9 mouse cellular contexts compared by ENCODE assay signal in the genomic region with DNA sequence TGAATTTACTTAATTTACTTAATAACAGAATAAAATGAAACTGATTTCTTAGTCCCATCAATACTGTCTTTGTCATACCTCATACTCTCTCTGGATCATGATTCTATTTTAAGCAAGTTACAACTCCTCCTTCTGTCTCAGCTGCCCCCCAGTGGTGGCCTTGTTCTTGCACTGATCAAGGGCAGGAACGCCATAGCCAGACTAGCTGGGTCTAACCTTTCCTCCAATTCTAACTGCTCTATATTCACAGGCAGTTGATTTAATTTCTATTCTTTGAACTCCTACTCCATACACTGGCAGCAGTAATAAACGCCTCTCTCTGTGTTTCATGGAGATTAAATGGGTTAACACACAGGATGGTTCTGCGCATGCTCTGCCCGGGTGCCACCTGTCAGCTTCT.
DNase-seq lines count a peak whose midpoint lies in the region; ATAC-seq lines count a peak whose summit lies in the region.
"Had no signal": no experiment of that assay in that cellular context is flagged by ENCODE, and none has a peak within 500 bp of the region (broad histone marks: within the 10 kb centered on the region; RNA-seq: fewer than 3 reads in every experiment).

No protein-coding gene starts in this region.

- peak; percentile 40 to 52 for DNase-seq in cerebellum, postnatal 10 days
- DNase-seq in cerebellum, adult 11 months: no peak
- DNase-seq in layer of hippocampus, postnatal 14 days (ENCODE audit: low spot score in 2 of 2): peak; percentile 9 to 10
- DNase-seq in layer of hippocampus, adult 11-12 months (ENCODE audit: low spot score): no peak
- peak; percentile 8 for DNase-seq in Muller cell, postnatal 12 days (ENCODE audit: inconsistent ontology term)
- DNase-seq in gastrocnemius, postnatal 25 days: peak; percentile 20
- no peak for DNase-seq in urinary bladder, adult 18-20 months (ENCODE audit: low spot score in 2 of 2)
- DNase-seq: layer of hippocampus, postnatal 36 days had no signal

- no peak for ATAC-seq in erythroblast, adult 5-6 weeks (replicated peaks; ENCODE audit: low FRiP score, poor library complexity, severe bottlenecking)

Comparison
In these comparisons a context has a peak if more than half of its experiments do, and no peak if none do; other contexts are left out.
1. DNase-seq: peak in cerebellum, postnatal 10 days (2 of 2), layer of hippocampus, postnatal 14 days (2 of 2), Muller cell, postnatal 12 days (single experiment) and gastrocnemius, postnatal 25 days (single experiment); none in cerebellum, adult 11 months (single experiment), layer of hippocampus, adult 11-12 months (single experiment) and urinary bladder, adult 18-20 months (0 of 2).